Mouse (Mus musculus) small intestine, adult 2 months (tissue): ENCODE results near the gene Doc2g. TPM values are rescaled to one million over a fixed set of nuclear protein-coding genes. Genes with fewer than 3 reads are reported as not detected.
A peak's percentile ranks its signal among the peaks of the same experiment; 100 is the strongest.

Source experiments
- H3K27ac ChIP-seq: fragments of 200-500 bp; 2 replicates; pipeline ENCODE4 v1.5.1; 2012; ENCODE audit warnings: low read depth, low read length, control low read depth, inconsistent platforms; ENCODE audit not compliant: insufficient read depth
- H3K27me3 ChIP-seq: fragments of 200-500 bp; 2 replicates; pipeline ENCODE4 v1.6.1; 2012; ENCODE audit warnings: mild to moderate bottlenecking, moderate library complexity, low read length, inconsistent platforms; ENCODE audit not compliant: control insufficient read depth, insufficient read depth
- H3K36me3 ChIP-seq: fragments of 200-500 bp; 2 replicates; pipeline ENCODE4 v1.6.1; 2012; ENCODE audit warnings: mild to moderate bottlenecking, low read length, control low read depth, inconsistent platforms; ENCODE audit not compliant: control insufficient read depth, insufficient read depth
- H3K4me1 ChIP-seq: fragments of 200-500 bp; 2 replicates; pipeline ENCODE4 v1.6.1; 2012; ENCODE audit warnings: low read length, inconsistent platforms, mixed read lengths; ENCODE audit not compliant: control insufficient read depth, insufficient read depth, insufficient read length
- H3K4me3 ChIP-seq: fragments of 200-500 bp; 2 replicates; pipeline ENCODE4 v1.5.1; 2012; ENCODE audit warnings: low read depth, mild to moderate bottlenecking, control low read depth, inconsistent platforms, low read length, moderate library complexity
- CTCF ChIP-seq: fragments of 200-500 bp; IDR thresholded peaks from 2 replicates; pipeline ENCODE4 v1.5.1; 2012; ENCODE audit warnings: low read depth, mild to moderate bottlenecking, control low read depth, inconsistent platforms, low read length, moderate library complexity, mixed read lengths; ENCODE audit not compliant: insufficient replicate concordance, insufficient read length; ENCODE audit errors: extremely low read depth
- POLR2A ChIP-seq: fragments of 200-500 bp; IDR thresholded peaks from 2 replicates; pipeline ENCODE4 v1.6.1; 2012; ENCODE audit warnings: low read depth, mild to moderate bottlenecking, control low read depth, inconsistent platforms, low read length, moderate library complexity
- WGBS: fragments of 180-500 bp; shearing (Covaris S2); methylation state at CpG from one replicate; pipeline ENCODE4 v1.1.7; 2018; 5-methylcytosine and 5-hydroxymethylcytosine counted together
- polyA plus RNA-seq: library from polyadenylated mRNA; depleted of rRNA; stranded (reverse); fragments of >200 nt; gene quantifications from 2 replicates; pipeline ENCODE4 v1.2.3, GENCODE M21; 2012

Gene Doc2g
- polyA plus RNA-seq, 1 experiment, result 8.2 TPM

- Histone ChIP-seq H3K36me3 (peaks cover 5% of the 10 kb centered on the region), H3K4me3 (no peak overlapping the region), H3K4me1 (peaks cover 16% of the 10 kb centered on the region; the same call in 1 of the 2 replicates), H3K27me3 (no peaks in the 10 kb centered on the region), H3K27ac (no peak overlapping the region)
- WGBS, result 86% methylated on average over 5 of the region's 5 CpGs
- TF ChIP-seq CTCF (no peak), POLR2A (no peak)
Measured at GRCm38 (mm10) chr19:4015635-4016034, 12.5 kb downstream of the Doc2g start.

DNA sequence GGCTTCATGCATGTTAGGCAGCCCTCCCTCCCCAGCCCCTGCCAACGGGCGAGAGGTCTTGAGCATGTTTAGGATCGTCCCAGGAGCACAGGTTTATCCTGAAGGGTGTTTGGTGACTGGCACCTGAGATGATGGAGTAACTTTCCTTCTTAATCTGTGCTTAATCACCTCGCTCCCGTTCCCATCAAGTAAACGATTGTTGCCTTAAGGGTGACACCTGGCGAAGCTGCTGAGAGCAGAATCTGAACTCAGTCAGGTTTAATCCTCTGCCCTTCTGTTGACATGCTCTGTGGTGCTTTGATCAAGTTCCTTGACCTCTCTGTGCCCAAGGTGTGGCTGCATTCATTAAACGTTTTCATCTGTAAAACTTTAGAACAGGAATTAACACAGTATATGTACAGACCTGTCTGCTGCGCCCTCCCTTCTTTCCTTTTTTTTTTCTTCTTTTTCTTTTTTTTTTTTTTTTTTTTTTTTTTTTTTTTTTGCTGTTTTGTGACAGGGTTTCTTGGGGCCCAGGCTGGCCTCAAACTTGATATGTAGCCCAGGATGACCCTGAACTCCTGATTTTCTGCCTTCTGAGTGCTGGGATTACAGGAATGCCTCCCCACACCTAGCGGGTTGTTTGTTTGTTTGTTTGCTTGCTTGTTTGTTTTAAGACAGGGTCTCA is 14.9 kb downstream of the Doc2g start:
- peaks cover 10% of the 10 kb centered on the region; the same call in 1 of the 2 replicates for H3K4me1 ChIP-seq
- no peak for TF ChIP-seq CTCF
- TF ChIP-seq POLR2A, result no peak
- H3K36me3 ChIP-seq, result no peaks in the 10 kb centered on the region
- H3K27me3 ChIP-seq, result no peaks in the 10 kb centered on the region
- 55% methylated on average over 10 of the region's 10 CpGs for WGBS
- no peak overlapping the region for H3K4me3 ChIP-seq
- peak overlapping the region; percentile 66 for H3K27ac ChIP-seq

- Histone ChIP-seq H3K4me3 (no peak overlapping the region), H3K27ac (peak overlapping the region; percentile 66)
- WGBS, result 10% methylated on average over 18 of the region's 18 CpGs
Measured at GRCm38 (mm10) chr19:4018743-4019583, 15.8 kb downstream of the Doc2g start.

GRCm38 (mm10) chr19:4023185-4023584 is 20.1 kb downstream of the Doc2g start:
- Histone ChIP-seq H3K36me3 (no peaks in the 10 kb centered on the region), H3K27me3 (no peaks in the 10 kb centered on the region), H3K27ac (no peak overlapping the region), H3K4me3 (no peak overlapping the region), H3K4me1 (peaks cover 16% of the 10 kb centered on the region)
- WGBS, result 58% methylated on average over 7 of the region's 7 CpGs
- TF ChIP-seq CTCF, result no peak
- no peak for TF ChIP-seq POLR2A

More at GRCm38 (mm10) chr19:4018743-4019583, 15.8 kb downstream of the Doc2g start:
- TF ChIP-seq CTCF (peak; percentile 93; the same call in 1 of the 2 replicates), POLR2A (peak; percentile 36; the same call in 1 of the 2 replicates)
- Histone ChIP-seq H3K4me1 (peaks cover 10% of the 10 kb centered on the region; the same call in 1 of the 2 replicates), H3K27me3 (no peaks in the 10 kb centered on the region), H3K36me3 (no peaks in the 10 kb centered on the region)

GRCm38 (mm10) chr19:4027576-4027975 is 24.5 kb downstream of the Doc2g start:
- Histone ChIP-seq H3K4me3 (no peak overlapping the region), H3K27ac (no peak overlapping the region), H3K36me3 (no peaks in the 10 kb centered on the region), H3K27me3 (no peaks in the 10 kb centered on the region), H3K4me1 (peaks cover 13% of the 10 kb centered on the region)
- no peak for TF ChIP-seq CTCF
- TF ChIP-seq POLR2A, result no peak

DNA sequence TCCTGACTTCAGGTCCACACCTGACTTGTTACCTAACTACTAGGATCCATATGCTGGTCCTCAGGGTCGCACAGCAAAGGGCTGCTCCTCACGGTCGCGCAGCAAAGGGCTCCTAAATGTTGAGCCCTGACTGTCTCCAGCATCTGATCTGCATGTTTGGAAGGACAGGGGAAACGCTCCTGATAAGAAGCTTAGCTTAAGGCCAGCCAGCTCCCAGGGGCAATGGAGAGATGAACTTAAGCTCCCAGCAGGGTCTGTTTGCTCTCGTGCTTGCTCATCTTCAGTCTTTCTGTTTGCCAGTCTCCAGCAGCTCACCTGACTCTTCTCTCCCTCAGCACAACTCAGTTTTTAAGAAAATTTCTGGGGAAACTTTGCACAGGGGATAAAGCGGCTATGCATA is 29.6 kb downstream of the Doc2g start:
- no peaks in the 10 kb centered on the region for H3K27me3 ChIP-seq
- peak overlapping the region; percentile 64; the same call in 1 of the 2 replicates for H3K27ac ChIP-seq

DNA sequence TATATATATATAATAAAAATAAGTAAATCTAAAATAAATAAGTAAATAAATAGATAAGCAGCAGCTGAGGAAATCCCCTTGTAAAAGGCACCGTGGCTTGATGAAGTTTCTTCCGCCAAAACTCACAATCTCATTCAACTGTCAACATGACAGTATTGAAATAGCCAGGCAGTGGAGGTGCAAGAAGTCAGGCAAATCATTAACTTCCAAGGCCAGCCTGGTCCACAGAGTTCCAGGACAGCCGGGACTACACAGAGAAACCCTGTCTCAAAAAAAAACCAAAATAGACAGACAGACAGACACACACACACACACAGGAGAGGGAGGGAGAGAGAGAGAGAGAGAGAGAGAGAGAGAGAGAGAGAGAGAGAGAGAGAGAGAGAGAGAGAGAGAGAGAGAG is 30.2 kb downstream of the Doc2g start:
- no peak for TF ChIP-seq POLR2A
- TF ChIP-seq CTCF, result no peak
- 25% methylated on average over 3 of the region's 3 CpGs for WGBS

More for the DNA sequence above, 29.6 kb downstream of the Doc2g start:
- Histone ChIP-seq H3K36me3 (peaks cover 6% of the 10 kb centered on the region), H3K4me3 (no peak overlapping the region), H3K4me1 (peaks cover 24% of the 10 kb centered on the region)
- WGBS, result 79% methylated on average over 7 of the region's 7 CpGs
- TF ChIP-seq CTCF (no peak), POLR2A (no peak)

More for the DNA sequence above, 30.2 kb downstream of the Doc2g start:
- Histone ChIP-seq H3K27me3 (no peaks in the 10 kb centered on the region), H3K36me3 (peaks cover 6% of the 10 kb centered on the region), H3K4me1 (peaks cover 24% of the 10 kb centered on the region), H3K4me3 (no peak overlapping the region), H3K27ac (peak overlapping the region; percentile 96)
